Mouse (Mus musculus): ENCODE measurements around the gene Camk1. TPM values are rescaled to one million over a fixed set of nuclear protein-coding genes. Genes with fewer than 3 reads are reported as not detected.
A peak's percentile ranks its signal among the peaks of the same experiment; 100 is the strongest.

Camk1 gene
- polyA plus RNA-seq, 1 experiment from 2014 or later = 110 TPM

- Histone ChIP-seq H3K9me3 (ENCODE audit: low read length) (no peaks in the 10 kb centered on the region), H3K27ac (ENCODE audit: low read length) (no peak overlapping the region), H3K4me1 (ENCODE audit: insufficient read depth, low read depth, low read length) (no peaks in the 10 kb centered on the region), H3K9ac (replicated peaks; ENCODE audit: low read depth) (no peak overlapping the region), H3K36me3 (ENCODE audit: insufficient read depth, low read length) (peaks cover 45% of the 10 kb centered on the region), H3K27me3 (replicated peaks; ENCODE audit: insufficient read depth, low read length) (no peaks in the 10 kb centered on the region), H3K4me3 (ENCODE audit: low read depth, low read length) (no peak overlapping the region), H3K4me2 (replicated peaks; ENCODE audit: low read depth, low read length) (no peak overlapping the region)
- no peak for ATAC-seq
- DNase-seq (ENCODE audit: low spot score) = no peak
- TF ChIP-seq EP300 (IDR thresholded peaks at IDR 0.05) (no peak), CTCF (IDR thresholded peaks at IDR 0.05) (no peak)
- 93% methylated on average over 4 of the region's 4 CpGs for WGBS
These were observed 29.7 kb upstream of the Camk1 start for GRCm38 (mm10) chr6:113373491-113373890.

- H3K9ac ChIP-seq (replicated peaks; ENCODE audit: low read depth) = no peak overlapping the region
- H3K9me3 ChIP-seq (ENCODE audit: low read length) = no peaks in the 10 kb centered on the region
- H3K4me1 ChIP-seq (ENCODE audit: insufficient read depth, low read depth, low read length) = no peaks in the 10 kb centered on the region
- ATAC-seq (0 out of 2 replicates have a peak, but pooled peaks have one; percentile 26), DNase-seq (ENCODE audit: low spot score) (no peak)
- 73% methylated on average over 20 of the region's 20 CpGs for WGBS
- H3K36me3 ChIP-seq (ENCODE audit: insufficient read depth, low read length) = peaks cover 45% of the 10 kb centered on the region
- no peak overlapping the region for H3K27ac ChIP-seq (ENCODE audit: low read length)
- H3K4me2 ChIP-seq (replicated peaks; ENCODE audit: low read depth, low read length) = no peak overlapping the region
- no peaks in the 10 kb centered on the region for H3K27me3 ChIP-seq (replicated peaks; ENCODE audit: insufficient read depth, low read length)
- H3K4me3 ChIP-seq (ENCODE audit: low read depth, low read length) = no peak overlapping the region
- no peak for TF ChIP-seq CTCF (IDR thresholded peaks at IDR 0.05)
- TF ChIP-seq EP300 (IDR thresholded peaks at IDR 0.05) = no peak
These were observed 26.6 kb upstream of the Camk1 start for GRCm38 (mm10) chr6:113370194-113370929.

GRCm38 (mm10) chr6:113368577-113368976 is 24.8 kb upstream of the Camk1 start:
- Histone ChIP-seq H3K9ac (replicated peaks; ENCODE audit: low read depth) (no peak overlapping the region), H3K4me2 (replicated peaks; ENCODE audit: low read depth, low read length) (no peak overlapping the region), H3K4me1 (ENCODE audit: insufficient read depth, low read depth, low read length) (no peaks in the 10 kb centered on the region), H3K27ac (ENCODE audit: low read length) (no peak overlapping the region), H3K27me3 (replicated peaks; ENCODE audit: insufficient read depth, low read length) (no peaks in the 10 kb centered on the region), H3K4me3 (ENCODE audit: low read depth, low read length) (no peak overlapping the region), H3K36me3 (ENCODE audit: insufficient read depth, low read length) (peaks cover 35% of the 10 kb centered on the region), H3K9me3 (ENCODE audit: low read length) (no peaks in the 10 kb centered on the region)
- DNase-seq (ENCODE audit: low spot score) = no peak
- 83% methylated on average over 5 of the region's 5 CpGs for WGBS
- no peak for ATAC-seq
- TF ChIP-seq CTCF (IDR thresholded peaks at IDR 0.05) (no peak), EP300 (IDR thresholded peaks at IDR 0.05) (no peak)

GRCm38 (mm10) chr6:113368124-113368523 is 24.3 kb upstream of the Camk1 start:
- Histone ChIP-seq H3K36me3 (ENCODE audit: insufficient read depth, low read length) (peaks cover 31% of the 10 kb centered on the region; the same call in 1 of the 2 replicates), H3K4me3 (ENCODE audit: low read depth, low read length) (no peak overlapping the region), H3K9ac (replicated peaks; ENCODE audit: low read depth) (no peak overlapping the region), H3K4me1 (ENCODE audit: insufficient read depth, low read depth, low read length) (no peaks in the 10 kb centered on the region), H3K4me2 (replicated peaks; ENCODE audit: low read depth, low read length) (no peak overlapping the region), H3K9me3 (ENCODE audit: low read length) (no peaks in the 10 kb centered on the region), H3K27me3 (replicated peaks; ENCODE audit: insufficient read depth, low read length) (no peaks in the 10 kb centered on the region), H3K27ac (ENCODE audit: low read length) (no peak overlapping the region)
- 88% methylated on average over 7 of the region's 7 CpGs for WGBS
- no peak for TF ChIP-seq CTCF (IDR thresholded peaks at IDR 0.05)
- TF ChIP-seq EP300 (IDR thresholded peaks at IDR 0.05) = no peak
- ATAC-seq (no peak), DNase-seq (ENCODE audit: low spot score) (no peak)

GRCm38 (mm10) chr6:113367574-113367973 is 23.8 kb upstream of the Camk1 start:
- ATAC-seq (no peak), DNase-seq (ENCODE audit: low spot score) (no peak)
- Histone ChIP-seq H3K36me3 (ENCODE audit: insufficient read depth, low read length) (peaks cover 30% of the 10 kb centered on the region; the same call in 1 of the 2 replicates), H3K4me2 (replicated peaks; ENCODE audit: low read depth, low read length) (no peak overlapping the region), H3K27me3 (replicated peaks; ENCODE audit: insufficient read depth, low read length) (no peaks in the 10 kb centered on the region), H3K4me1 (ENCODE audit: insufficient read depth, low read depth, low read length) (no peaks in the 10 kb centered on the region), H3K9ac (replicated peaks; ENCODE audit: low read depth) (no peak overlapping the region), H3K9me3 (ENCODE audit: low read length) (no peaks in the 10 kb centered on the region), H3K4me3 (ENCODE audit: low read depth, low read length) (no peak overlapping the region), H3K27ac (ENCODE audit: low read length) (no peak overlapping the region)
- 100% methylated on average over 1 of the region's 1 CpGs for WGBS
- TF ChIP-seq CTCF (IDR thresholded peaks at IDR 0.05) = no peak
- no peak for TF ChIP-seq EP300 (IDR thresholded peaks at IDR 0.05)

GRCm38 (mm10) chr6:113366639-113367038 is 22.9 kb upstream of the Camk1 start:
- DNase-seq (ENCODE audit: low spot score) (no peak), ATAC-seq (no peak)
- TF ChIP-seq EP300 (IDR thresholded peaks at IDR 0.05) = no peak
- no peak for TF ChIP-seq CTCF (IDR thresholded peaks at IDR 0.05)
- no peak overlapping the region for H3K4me2 ChIP-seq (replicated peaks; ENCODE audit: low read depth, low read length)
- no peaks in the 10 kb centered on the region for H3K9me3 ChIP-seq (ENCODE audit: low read length)
- no peak overlapping the region for H3K9ac ChIP-seq (replicated peaks; ENCODE audit: low read depth)
- 90% methylated on average over 6 of the region's 6 CpGs for WGBS
- no peaks in the 10 kb centered on the region for H3K27me3 ChIP-seq (replicated peaks; ENCODE audit: insufficient read depth, low read length)
- no peak overlapping the region for H3K4me3 ChIP-seq (ENCODE audit: low read depth, low read length)
- no peak overlapping the region for H3K27ac ChIP-seq (ENCODE audit: low read length)
- H3K36me3 ChIP-seq (ENCODE audit: insufficient read depth, low read length) = peaks cover 25% of the 10 kb centered on the region; the same call in 1 of the 2 replicates
- no peaks in the 10 kb centered on the region for H3K4me1 ChIP-seq (ENCODE audit: insufficient read depth, low read depth, low read length)
